Mouse (Mus musculus): ENCODE data around the gene Pla2g5.
"Not testable (repeated sequence)": the region's sequence is repeated elsewhere in the genome, so short reads cannot be mapped to it uniquely, and the experiment has no call there.

The Pla2g5 gene

GRCm38 (mm10) chr4:138858446-138858845 is 4.8 kb downstream of the Pla2g5 start:
- no peak for DNase-seq (ENCODE audit: low read depth in 1 of 2, low spot score in 2 of 2)

GRCm38 (mm10) chr4:138857576-138857975 is 5.7 kb downstream of the Pla2g5 start:
- DNase-seq (ENCODE audit: low read depth in 1 of 2, low spot score in 2 of 2): no peak

GRCm38 (mm10) chr4:138856491-138856890 is 6.8 kb downstream of the Pla2g5 start:
- DNase-seq (ENCODE audit: low read depth in 1 of 2, low spot score in 2 of 2): peak; percentile 32 to 47

GRCm38 (mm10) chr4:138855092-138855632 is 8.1 kb downstream of the Pla2g5 start:
- no peak for DNase-seq (ENCODE audit: low read depth in 1 of 2, low spot score in 2 of 2)

DNA sequence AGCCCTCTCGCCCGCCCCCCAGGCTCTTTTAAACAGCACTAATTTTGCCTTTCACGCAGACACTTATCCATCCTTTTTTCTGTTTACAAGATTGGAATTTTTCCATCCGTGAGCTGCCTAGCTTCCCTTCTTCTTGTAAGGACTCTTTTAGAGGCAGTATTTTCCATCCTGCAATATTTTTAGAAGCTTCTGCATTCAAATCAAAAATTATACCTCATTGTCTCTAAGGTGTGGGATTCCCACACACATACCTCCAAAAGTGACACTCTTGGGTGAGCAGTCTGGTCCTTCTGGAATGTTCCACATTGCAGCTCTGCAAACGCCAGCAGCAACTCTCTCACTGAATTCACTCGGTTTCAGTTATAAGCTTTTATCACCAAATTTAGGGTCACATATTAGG is 10.3 kb downstream of the Pla2g5 start:
- no peak for DNase-seq (ENCODE audit: low read depth in 1 of 2, low spot score in 2 of 2)

- DNase-seq (ENCODE audit: low read depth in 1 of 2, low spot score in 2 of 2): peak in 1 of 2 experiments; percentile 41
Observed at GRCm38 (mm10) chr4:138851463-138851862, 11.8 kb downstream of the Pla2g5 start.

GRCm38 (mm10) chr4:138841386-138841785 is 21.9 kb downstream of the Pla2g5 start:
- no peak for DNase-seq (ENCODE audit: low read depth in 1 of 2, low spot score in 2 of 2)

GRCm38 (mm10) chr4:138840726-138841125 is 22.6 kb downstream of the Pla2g5 start:
- DNase-seq (ENCODE audit: low read depth in 1 of 2, low spot score in 2 of 2): no peak

DNA sequence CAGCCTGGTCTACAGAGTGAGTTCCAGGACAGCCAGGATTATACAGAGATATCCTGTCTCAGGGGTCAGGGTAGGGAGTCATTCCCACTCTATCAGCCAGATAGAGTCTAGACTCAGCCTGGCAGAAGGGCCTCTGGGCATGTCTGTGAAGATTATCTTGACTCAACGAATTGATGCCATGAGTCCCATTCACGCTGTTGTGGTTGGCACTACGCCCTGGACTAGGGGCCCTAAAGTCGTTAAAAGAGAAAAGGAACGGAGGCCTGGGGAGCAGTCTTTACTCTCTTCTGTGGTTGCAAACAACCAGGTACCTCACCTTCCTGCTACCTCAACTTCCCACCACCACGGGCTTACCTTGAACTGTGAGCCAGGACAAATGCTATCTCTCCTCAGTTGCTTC is 23.5 kb downstream of the Pla2g5 start:
- no peak for DNase-seq (ENCODE audit: low read depth in 1 of 2, low spot score in 2 of 2)

DNA sequence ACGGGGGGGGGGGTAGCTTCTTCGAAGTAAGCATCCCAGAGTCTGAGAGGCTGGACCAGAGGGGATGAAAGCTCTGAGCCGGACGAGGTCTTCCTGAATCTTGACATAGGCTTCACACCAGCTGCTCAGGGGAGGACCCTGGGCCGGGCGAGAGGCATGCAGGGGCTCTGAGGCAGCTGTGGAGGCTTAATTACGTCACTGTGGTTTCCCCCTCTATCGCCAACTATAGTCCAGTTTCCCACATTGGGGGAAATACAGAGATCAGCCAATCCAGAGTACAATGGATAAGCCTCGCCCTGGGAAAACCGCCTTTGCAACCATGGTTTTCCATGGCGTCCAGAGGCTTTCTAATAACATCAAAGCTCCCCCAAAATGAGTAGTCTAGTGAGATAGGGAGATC is 36.1 kb downstream of the Pla2g5 start:
- DNase-seq (ENCODE audit: low read depth in 1 of 2, low spot score in 2 of 2): no peak

GRCm38 (mm10) chr4:138825751-138826567 is 37.3 kb downstream of the Pla2g5 start:
- no peak for DNase-seq (ENCODE audit: low read depth in 1 of 2, low spot score in 2 of 2)

DNA sequence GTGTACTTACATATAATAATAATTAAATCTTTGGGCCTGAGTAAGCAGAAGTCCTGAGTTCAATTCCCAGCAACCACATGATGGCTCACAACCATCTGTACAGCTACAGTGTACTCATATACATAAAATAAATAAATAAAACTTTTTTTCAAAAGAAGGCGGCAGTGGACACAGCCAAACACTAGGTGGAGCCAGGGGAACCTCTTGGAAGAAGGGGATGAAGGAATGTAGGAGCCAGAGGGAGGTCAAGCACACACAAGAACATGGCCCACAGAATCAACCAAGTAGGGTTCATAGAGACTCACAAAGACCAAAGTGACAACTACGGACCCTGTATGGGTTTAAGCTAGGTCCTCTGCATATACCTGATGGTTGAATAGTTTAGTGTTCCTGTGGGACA is 38.6 kb downstream of the Pla2g5 start:
- DNase-seq (ENCODE audit: low read depth in 1 of 2, low spot score in 2 of 2): no peak

- not testable (repeated sequence) for DNase-seq (ENCODE audit: low read depth in 1 of 2, low spot score in 2 of 2)
Observed at GRCm38 (mm10) chr4:138824161-138824560, 39.1 kb downstream of the Pla2g5 start.

GRCm38 (mm10) chr4:138821036-138821435 is 42.2 kb downstream of the Pla2g5 start:
- DNase-seq (ENCODE audit: low read depth in 1 of 2, low spot score in 2 of 2): no peak

- no peak for DNase-seq (ENCODE audit: low read depth in 1 of 2, low spot score in 2 of 2)
Observed at GRCm38 (mm10) chr4:138819101-138819500, 44.2 kb downstream of the Pla2g5 start.

- DNase-seq (ENCODE audit: low read depth in 1 of 2, low spot score in 2 of 2): no peak
Observed at GRCm38 (mm10) chr4:138817736-138818135, 45.5 kb downstream of the Pla2g5 start.

DNA sequence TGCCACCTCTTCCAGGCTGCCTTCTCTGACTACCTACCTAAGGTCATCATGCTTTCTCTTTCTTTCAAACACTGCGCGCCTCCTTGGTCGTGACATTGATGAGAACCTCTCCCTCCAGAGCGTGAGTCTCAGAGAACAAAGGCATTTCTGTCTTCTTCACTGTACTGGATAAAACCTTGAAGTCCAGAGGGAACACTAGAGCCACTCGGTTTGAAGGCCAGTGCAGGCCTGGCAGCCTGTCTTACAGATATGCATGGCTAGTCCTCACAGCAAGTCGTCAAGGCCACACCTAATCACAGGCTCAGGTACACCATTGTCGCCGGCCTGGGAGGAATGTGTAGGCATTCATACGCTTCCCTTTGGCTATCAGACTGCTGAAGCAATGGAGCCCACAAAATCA is 47.1 kb downstream of the Pla2g5 start:
- no peak for DNase-seq (ENCODE audit: low read depth in 1 of 2, low spot score in 2 of 2)

DNA sequence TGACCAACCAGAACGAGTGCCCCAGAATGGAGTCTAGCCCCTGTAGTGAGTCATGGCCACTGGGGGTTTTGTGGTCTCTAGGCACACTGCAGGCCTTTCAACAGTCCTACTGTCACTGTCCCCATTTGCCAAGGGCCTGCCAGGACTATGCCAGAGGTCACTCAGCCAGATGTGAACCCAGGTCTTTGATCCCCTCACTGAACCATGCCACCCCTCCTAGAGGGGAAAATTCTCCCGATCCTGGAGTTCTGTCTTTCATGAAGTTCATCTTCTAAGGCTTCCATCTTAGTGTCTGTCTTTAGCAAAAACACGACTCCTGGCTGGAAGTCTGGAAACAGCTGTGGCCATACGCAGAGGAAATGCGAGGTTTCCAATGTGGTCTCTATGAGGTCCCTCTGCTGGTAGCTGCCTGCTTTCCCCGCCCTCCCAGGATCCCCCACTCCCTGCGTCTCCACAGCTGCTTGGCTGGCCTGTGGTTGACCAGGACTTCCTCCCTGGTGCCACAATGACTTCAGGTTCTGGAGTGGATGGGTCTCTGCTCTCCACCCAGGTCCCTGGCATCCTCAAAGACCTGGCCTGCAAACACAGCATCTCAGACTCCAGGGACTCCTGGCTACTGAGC is 56.3 kb downstream of the Pla2g5 start:
- DNase-seq (ENCODE audit: low read depth in 1 of 2, low spot score in 2 of 2): no peak

DNA sequence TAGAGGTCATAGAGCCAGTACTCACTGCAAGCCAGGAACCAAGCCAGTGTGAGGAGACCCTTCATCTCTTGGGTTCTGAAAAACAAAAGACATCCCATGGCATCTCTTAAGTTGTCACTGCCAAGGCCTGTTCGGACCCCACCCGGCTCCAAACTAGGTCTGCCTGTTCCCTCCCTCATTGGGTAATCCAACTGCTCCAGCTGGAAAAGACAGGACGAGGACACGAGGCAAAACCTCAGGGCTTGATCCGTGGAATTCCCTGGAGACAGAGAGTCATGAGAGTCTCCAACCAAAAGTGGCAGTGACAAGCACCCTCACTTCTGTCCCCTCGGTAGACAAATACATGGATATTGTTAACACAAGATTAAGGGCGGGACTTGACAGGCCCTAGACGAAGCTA is 57.1 kb downstream of the Pla2g5 start:
- DNase-seq (ENCODE audit: low read depth in 1 of 2, low spot score in 2 of 2): no peak

- DNase-seq (ENCODE audit: low read depth in 1 of 2, low spot score in 2 of 2): no peak
Observed at GRCm38 (mm10) chr4:138805248-138805647, 58.0 kb downstream of the Pla2g5 start.

GRCm38 (mm10) chr4:138802917-138803316 is 60.4 kb downstream of the Pla2g5 start:
- no peak for DNase-seq (ENCODE audit: low read depth in 1 of 2, low spot score in 2 of 2)

GRCm38 (mm10) chr4:138801631-138802030 is 61.7 kb downstream of the Pla2g5 start:
- no peak for DNase-seq (ENCODE audit: low read depth in 1 of 2, low spot score in 2 of 2)
